Mouse (Mus musculus): ENCODE data around the gene Anxa5. TPM values are rescaled to one million over a fixed set of nuclear protein-coding genes. Genes with fewer than 3 reads are reported as not detected.

Anxa5 gene
- 194 TPM for polyA plus RNA-seq (2017; shearing (Covaris generic))

GRCm38 (mm10) chr3:36475532-36476087, at the start of gene Anxa5, which contains the start of gene 1810062G17Rik:
Anxa5 (minus strand) TSS chr3:36475894.
1810062G17Rik (plus strand) TSS chr3:36475937.

DNA sequence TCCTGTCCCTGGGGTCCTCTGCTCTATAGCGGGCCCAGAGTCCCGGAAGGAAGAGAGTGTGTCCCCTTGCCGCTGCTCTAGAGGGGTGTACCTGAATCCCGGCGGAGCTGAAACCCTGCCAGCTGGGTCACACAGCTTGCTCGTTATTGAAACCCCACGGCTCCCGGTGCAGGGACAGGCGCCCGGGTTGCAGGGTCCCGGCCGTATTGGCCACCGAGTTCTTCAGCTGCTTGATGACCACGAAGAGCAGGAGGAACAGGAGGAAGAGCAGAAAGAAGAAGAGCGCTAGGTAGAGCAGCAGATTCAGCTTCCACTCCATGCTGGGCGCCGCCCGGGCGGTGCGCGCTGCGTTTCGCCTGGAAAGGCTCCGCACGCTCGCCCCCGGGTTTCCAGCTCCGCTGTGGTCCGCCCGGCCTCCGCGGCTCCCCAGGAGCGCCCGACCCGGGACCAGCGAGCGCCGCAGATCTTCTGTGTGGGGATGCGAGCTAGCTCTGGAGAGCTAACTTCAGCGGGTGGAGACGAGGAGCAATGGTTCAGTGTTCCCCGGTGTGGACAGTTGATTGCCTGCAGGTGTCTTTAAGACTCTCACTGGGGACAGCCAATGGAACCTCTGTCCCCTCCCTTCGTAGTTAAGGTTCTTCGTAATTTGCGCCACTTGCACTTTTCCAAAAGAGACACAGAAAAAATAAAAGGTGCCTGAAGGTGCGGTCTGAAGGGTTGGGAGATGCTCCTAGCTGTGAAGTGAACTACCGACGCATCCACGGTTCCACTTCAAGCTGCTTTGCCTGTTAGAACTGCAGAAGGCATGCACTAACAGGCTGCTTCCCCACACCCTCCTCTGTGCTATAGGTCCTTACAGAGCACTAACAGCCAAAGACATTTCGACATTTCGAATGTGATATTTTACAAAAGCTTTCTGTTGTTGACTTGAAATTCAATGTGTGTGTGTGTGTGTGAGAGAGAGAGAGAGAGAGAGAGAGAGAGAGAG, 45.7 kb upstream of the Anxa5 start, which contains the start of gene Gm11549:
Gene Gm11549 (minus strand): TSS at position 741 of the 988 bp plus-strand sequence.

Other genes with a start within 250 kb of the Anxa5 start
- 1.8 TPM for gene 1810062G17Rik, start within 50 bp of the Anxa5 start, polyA plus RNA-seq (2017; shearing (Covaris generic))
- gene Gm11549, start 45.9 kb upstream of the Anxa5 start, polyA plus RNA-seq (2017; shearing (Covaris generic)): not detected
- 53.9 TPM for gene Exosc9, start 76.7 kb upstream of the Anxa5 start, polyA plus RNA-seq (2017; shearing (Covaris generic))
- gene Ccna2, start 96.3 kb upstream of the Anxa5 start, polyA plus RNA-seq (2017; shearing (Covaris generic)): 3.7 TPM
- 0.75 TPM for gene Bbs7, start 137.6 kb upstream of the Anxa5 start, polyA plus RNA-seq (2017; shearing (Covaris generic))
- not detected for gene Trpc3, start 214.3 kb upstream of the Anxa5 start, polyA plus RNA-seq (2017; shearing (Covaris generic))

All from activated CD4-positive, CD25-positive, alpha-beta regulatory T cell, adult 9 weeks (primary cell).